Mouse (Mus musculus) gastrocnemius, postnatal 14 days (tissue): ENCODE results near the gene Lingo2. TPM values are rescaled to one million over a fixed set of nuclear protein-coding genes. Genes with fewer than 3 reads are reported as not detected.

Source experiments
- DNase-seq: peaks from one replicate; pipeline ENCODE4 v3.0.0; 2021; ENCODE audit warnings: mixed read lengths
- intact Hi-C: fragments of 180-260 bp; cut with DNase I; formaldehyde crosslinking; loops from one replicate; pipeline ENCODE4 v1.15.1; 2025; ENCODE audit warnings: low total_unique reads
- long read RNA-seq, 2 experiments: library from polyadenylated mRNA; stranded (forward); transcript quantifications; one replicate each; pipeline ENCODE4 v2.0.0; 2021
- total RNA-seq, 2 experiments: library from RNA; stranded (reverse); gene quantifications; 2 replicates each; pipeline ENCODE4 v1.2.3; 2021

Gene Lingo2
- total RNA-seq: not detected
- long read RNA-seq, experiment 1: 0 reads
- long read RNA-seq, experiment 2: 0 reads

GRCm38 (mm10) chr4:36951150-36951954 lies at the start of gene Lingo2:
Lingo2 (minus strand) TSS chr4:36951747.
- no peak for DNase-seq
- intact Hi-C loops: no loop called here

GRCm38 (mm10) chr4:36973358-36973757 lies 21.8 kb upstream of the Lingo2 start:
- intact Hi-C loops: no loop called here

GRCm38 (mm10) chr4:36952431-36953429 lies 1.2 kb upstream of the Lingo2 start:
- intact Hi-C loops: no loop called here
- no peak for DNase-seq

More at GRCm38 (mm10) chr4:36973358-36973757, 21.8 kb upstream of the Lingo2 start:
- no peak for DNase-seq

- no peak for DNase-seq
- intact Hi-C loops: no loop called here
Observed at GRCm38 (mm10) chr4:36951955-36952215, 338 bp upstream of the Lingo2 start.

GRCm38 (mm10) chr4:36950790-36951149 lies 777 bp downstream of the Lingo2 start:
- intact Hi-C loops: no loop called here
- DNase-seq: no peak

GRCm38 (mm10) chr4:36950021-36950751 lies 1.4 kb downstream of the Lingo2 start:
- intact Hi-C loops: no loop called here
- DNase-seq: peak; percentile 16

GRCm38 (mm10) chr4:36890810-36891209 lies 60.7 kb downstream of the Lingo2 start:
- DNase-seq: no peak
- intact Hi-C loops: no loop called here

GRCm38 (mm10) chr4:36890365-36890764 lies 61.2 kb downstream of the Lingo2 start:
- intact Hi-C loops: no loop called here

GRCm38 (mm10) chr4:36874781-36875180 lies 76.8 kb downstream of the Lingo2 start:
- no peak for DNase-seq
- intact Hi-C loops: no loop called here

More at GRCm38 (mm10) chr4:36890365-36890764, 61.2 kb downstream of the Lingo2 start:
- no peak for DNase-seq

GRCm38 (mm10) chr4:36824982-36825381 lies 126.6 kb downstream of the Lingo2 start:
- no peak for DNase-seq
- intact Hi-C loops: no loop called here

GRCm38 (mm10) chr4:36821914-36822313 lies 129.6 kb downstream of the Lingo2 start:
- intact Hi-C loops: no loop called here
- DNase-seq: no peak

GRCm38 (mm10) chr4:36775088-36775487 lies 176.5 kb downstream of the Lingo2 start:
- intact Hi-C loops: no loop called here
- DNase-seq: no peak

GRCm38 (mm10) chr4:36730691-36731090 lies 220.9 kb downstream of the Lingo2 start:
- intact Hi-C loops: no loop called here

GRCm38 (mm10) chr4:36716411-36716810 lies 235.1 kb downstream of the Lingo2 start:
- DNase-seq: no peak
- intact Hi-C loops: no loop called here

More at GRCm38 (mm10) chr4:36730691-36731090, 220.9 kb downstream of the Lingo2 start:
- no peak for DNase-seq

GRCm38 (mm10) chr4:36698888-36699287 lies 252.7 kb downstream of the Lingo2 start:
- intact Hi-C loops: no loop called here

GRCm38 (mm10) chr4:36696810-36697209 lies 254.7 kb downstream of the Lingo2 start:
- no peak for DNase-seq
- intact Hi-C loops: no loop called here

More at GRCm38 (mm10) chr4:36698888-36699287, 252.7 kb downstream of the Lingo2 start:
- no peak for DNase-seq

- no peak for DNase-seq
- intact Hi-C loops: no loop called here
Observed at GRCm38 (mm10) chr4:36659920-36660319, 291.6 kb downstream of the Lingo2 start.

- no peak for DNase-seq
- intact Hi-C loops: no loop called here
Observed at GRCm38 (mm10) chr4:36647753-36648152, 303.8 kb downstream of the Lingo2 start.

- intact Hi-C loops: no loop called here
- DNase-seq: no peak
Observed at GRCm38 (mm10) chr4:36635666-36636065, 315.9 kb downstream of the Lingo2 start.

- intact Hi-C loops: no loop called here
- DNase-seq: no peak
Observed at GRCm38 (mm10) chr4:36576801-36577200, 374.7 kb downstream of the Lingo2 start.
